Mouse (Mus musculus) small intestine, adult 2 months (tissue): ENCODE results near the gene Uhrf1bp1l.

Experiments used
- CTCF ChIP-seq: fragments of 200-500 bp; IDR thresholded peaks from 2 replicates; pipeline ENCODE4 v1.5.1; 2012; ENCODE audit warnings: low read depth, mild to moderate bottlenecking, control low read depth, inconsistent platforms, low read length, moderate library complexity, mixed read lengths; ENCODE audit not compliant: insufficient replicate concordance, insufficient read length; ENCODE audit errors: extremely low read depth
- POLR2A ChIP-seq: fragments of 200-500 bp; IDR thresholded peaks from 2 replicates; pipeline ENCODE4 v1.6.1; 2012; ENCODE audit warnings: low read depth, mild to moderate bottlenecking, control low read depth, inconsistent platforms, low read length, moderate library complexity

- TF ChIP-seq POLR2A (no peak), CTCF (no peak)
Observed at GRCm38 (mm10) chr10:89743266-89743665, 1.5 kb upstream of the Uhrf1bp1l start.
